Mouse (Mus musculus): ENCODE data around the gene Knop1. TPM values are rescaled to one million over a fixed set of nuclear protein-coding genes. Genes with fewer than 3 reads are reported as not detected.

Knop1 gene
- polyA plus RNA-seq, 1 experiment from 2014 or later: 112 TPM

DNA sequence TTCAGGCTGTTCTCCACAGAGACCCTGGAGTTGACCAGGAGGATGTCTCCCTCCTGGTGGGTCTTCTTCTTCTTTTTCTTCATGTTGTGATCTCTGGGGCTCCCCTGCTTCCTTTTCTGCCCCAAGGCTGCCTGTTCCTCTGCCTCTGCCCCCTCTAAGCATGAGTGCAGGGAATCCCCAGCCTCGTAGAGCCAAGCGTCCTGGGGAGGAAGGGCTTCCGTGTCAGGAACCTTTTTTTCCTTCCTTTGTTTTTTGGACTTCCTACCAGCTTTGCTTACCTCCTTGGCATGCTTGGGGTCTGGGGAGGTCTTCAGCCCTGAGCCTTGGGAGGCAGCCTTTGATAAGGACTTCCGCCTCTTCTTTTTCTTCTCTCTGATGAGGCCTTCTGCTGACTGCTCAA is 3.4 kb downstream of the Knop1 start:
- Histone ChIP-seq H3K4me3 (ENCODE audit: low read depth, low read length) (no peak overlapping the region), H3K27ac (ENCODE audit: low read depth, low read length) (no peak overlapping the region), H3K9ac (ENCODE audit: low read depth, low read length) (no peak overlapping the region), H3K4me1 (replicated peaks; ENCODE audit: control insufficient read depth, insufficient read depth, low read length) (peaks cover 12% of the 10 kb centered on the region), H3K9me3 (ENCODE audit: control insufficient read depth, low read length) (no peaks in the 10 kb centered on the region), H3K36me3 (ENCODE audit: control insufficient read depth, insufficient read depth, low read length) (peaks cover 33% of the 10 kb centered on the region), H3K4me2 (no peak overlapping the region), H3K27me3 (replicated peaks; ENCODE audit: control insufficient read depth, insufficient read depth, low read length) (no peaks in the 10 kb centered on the region)
- no peak for DNase-seq (ENCODE audit: low spot score)
- 91% methylated on average over 4 of the region's 4 CpGs for WGBS
- no peak for ATAC-seq (replicated peaks; ENCODE audit: low FRiP score)

GRCm38 (mm10) chr7:118851571-118851970 is 4.5 kb downstream of the Knop1 start:
- DNase-seq (ENCODE audit: low spot score) (no peak), ATAC-seq (replicated peaks; ENCODE audit: low FRiP score) (no peak)
- Histone ChIP-seq H3K4me1 (replicated peaks; ENCODE audit: control insufficient read depth, insufficient read depth, low read length) (peaks cover 12% of the 10 kb centered on the region), H3K9ac (ENCODE audit: low read depth, low read length) (no peak overlapping the region), H3K36me3 (ENCODE audit: control insufficient read depth, insufficient read depth, low read length) (peaks cover 42% of the 10 kb centered on the region), H3K9me3 (ENCODE audit: control insufficient read depth, low read length) (no peaks in the 10 kb centered on the region), H3K27ac (ENCODE audit: low read depth, low read length) (no peak overlapping the region), H3K27me3 (replicated peaks; ENCODE audit: control insufficient read depth, insufficient read depth, low read length) (no peaks in the 10 kb centered on the region), H3K4me2 (no peak overlapping the region), H3K4me3 (ENCODE audit: low read depth, low read length) (no peak overlapping the region)
- 90% methylated on average over 7 of the region's 7 CpGs for WGBS

GRCm38 (mm10) chr7:118850676-118851290 is 5.3 kb downstream of the Knop1 start:
- Histone ChIP-seq H3K4me3 (ENCODE audit: low read depth, low read length) (no peak overlapping the region), H3K9me3 (ENCODE audit: control insufficient read depth, low read length) (no peaks in the 10 kb centered on the region), H3K27ac (ENCODE audit: low read depth, low read length) (no peak overlapping the region), H3K36me3 (ENCODE audit: control insufficient read depth, insufficient read depth, low read length) (peaks cover 48% of the 10 kb centered on the region), H3K27me3 (replicated peaks; ENCODE audit: control insufficient read depth, insufficient read depth, low read length) (no peaks in the 10 kb centered on the region), H3K4me2 (no peak overlapping the region), H3K9ac (ENCODE audit: low read depth, low read length) (no peak overlapping the region), H3K4me1 (replicated peaks; ENCODE audit: control insufficient read depth, insufficient read depth, low read length) (peaks cover 12% of the 10 kb centered on the region)
- ATAC-seq (replicated peaks; ENCODE audit: low FRiP score) (no peak), DNase-seq (ENCODE audit: low spot score) (no peak)
- 84% methylated on average over 9 of the region's 9 CpGs for WGBS

DNA sequence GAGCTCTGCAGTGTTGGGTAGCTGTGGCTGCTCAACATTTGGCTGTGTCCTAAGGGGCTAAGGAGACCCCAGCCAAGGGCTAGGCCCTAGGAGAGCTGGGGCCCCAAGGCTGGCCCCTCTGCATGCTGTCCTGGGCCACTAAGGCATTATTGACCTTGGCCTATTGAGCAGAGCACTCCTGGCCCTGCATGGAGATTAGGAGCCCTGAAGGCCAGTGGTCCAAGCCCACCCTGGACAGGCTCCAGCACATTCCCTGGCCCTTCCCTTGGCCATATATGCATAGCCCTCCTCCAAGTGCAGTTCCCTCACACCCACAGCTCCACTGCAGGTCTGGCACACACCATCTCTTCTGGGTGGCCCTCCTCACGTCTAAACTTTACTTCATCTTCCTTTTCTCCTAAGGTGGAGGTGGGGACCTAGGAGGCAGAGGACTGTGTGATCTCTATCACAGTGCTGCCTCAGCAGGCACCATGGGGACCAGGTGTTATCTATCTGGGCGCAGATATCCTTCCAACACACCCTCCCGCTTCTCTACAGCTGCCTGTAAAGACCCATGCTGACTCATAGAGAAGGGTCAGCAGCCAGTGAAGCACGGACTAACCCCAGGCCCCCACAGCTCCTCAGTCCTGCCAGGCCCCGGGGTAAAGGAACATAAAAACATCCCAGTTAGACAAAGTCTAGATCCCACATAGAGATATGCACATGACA is 6.4 kb downstream of the Knop1 start:
- DNase-seq (ENCODE audit: low spot score) (no peak), ATAC-seq (replicated peaks; ENCODE audit: low FRiP score) (no peak)
- no peak overlapping the region for H3K9ac ChIP-seq (ENCODE audit: low read depth, low read length)
- no peak overlapping the region for H3K4me2 ChIP-seq
- H3K36me3 ChIP-seq (ENCODE audit: control insufficient read depth, insufficient read depth, low read length): peaks cover 50% of the 10 kb centered on the region
- H3K9me3 ChIP-seq (ENCODE audit: control insufficient read depth, low read length): no peaks in the 10 kb centered on the region
- H3K27me3 ChIP-seq (replicated peaks; ENCODE audit: control insufficient read depth, insufficient read depth, low read length): no peaks in the 10 kb centered on the region
- H3K4me1 ChIP-seq (replicated peaks; ENCODE audit: control insufficient read depth, insufficient read depth, low read length): peaks cover 12% of the 10 kb centered on the region
- no peak overlapping the region for H3K4me3 ChIP-seq (ENCODE audit: low read depth, low read length)
- 76% methylated on average over 5 of the region's 5 CpGs for WGBS
- no peak overlapping the region for H3K27ac ChIP-seq (ENCODE audit: low read depth, low read length)

GRCm38 (mm10) chr7:118848796-118849195 is 7.3 kb downstream of the Knop1 start:
- Histone ChIP-seq H3K9ac (ENCODE audit: low read depth, low read length) (no peak overlapping the region), H3K27ac (ENCODE audit: low read depth, low read length) (no peak overlapping the region), H3K27me3 (replicated peaks; ENCODE audit: control insufficient read depth, insufficient read depth, low read length) (no peaks in the 10 kb centered on the region), H3K36me3 (ENCODE audit: control insufficient read depth, insufficient read depth, low read length) (peaks cover 56% of the 10 kb centered on the region), H3K4me1 (replicated peaks; ENCODE audit: control insufficient read depth, insufficient read depth, low read length) (peaks cover 4% of the 10 kb centered on the region), H3K4me2 (no peak overlapping the region), H3K9me3 (ENCODE audit: control insufficient read depth, low read length) (no peaks in the 10 kb centered on the region), H3K4me3 (ENCODE audit: low read depth, low read length) (no peak overlapping the region)
- no peak for DNase-seq (ENCODE audit: low spot score)
- ATAC-seq (replicated peaks; ENCODE audit: low FRiP score): no peak
- 78% methylated on average over 10 of the region's 10 CpGs for WGBS

- Histone ChIP-seq H3K9me3 (ENCODE audit: control insufficient read depth, low read length) (no peaks in the 10 kb centered on the region), H3K36me3 (ENCODE audit: control insufficient read depth, insufficient read depth, low read length) (peaks cover 50% of the 10 kb centered on the region)
- no peak for ATAC-seq (replicated peaks; ENCODE audit: low FRiP score)
Measured at GRCm38 (mm10) chr7:118846329-118846728, 9.7 kb downstream of the Knop1 start.

DNA sequence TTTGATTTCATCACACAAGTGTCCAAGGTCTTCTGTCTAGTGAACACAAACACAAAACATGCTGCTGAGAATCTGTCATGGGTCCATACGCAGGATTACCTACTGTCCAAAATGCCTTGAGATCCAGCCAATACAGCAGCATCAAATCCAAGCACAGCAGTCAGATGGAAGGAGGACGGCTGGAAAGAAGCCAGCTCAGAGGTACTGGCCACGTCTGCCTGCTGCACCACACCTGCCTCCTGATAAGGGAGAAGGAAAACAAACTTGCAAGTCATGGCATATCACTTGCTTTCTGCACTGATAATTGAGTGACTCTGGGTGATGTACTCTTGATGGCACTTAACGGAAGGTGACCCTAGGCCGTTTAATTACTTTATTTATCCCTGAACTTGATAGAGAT is 10.9 kb downstream of the Knop1 start:
- no peak for DNase-seq (ENCODE audit: low spot score)
- Histone ChIP-seq H3K9ac (ENCODE audit: low read depth, low read length) (no peak overlapping the region), H3K27me3 (replicated peaks; ENCODE audit: control insufficient read depth, insufficient read depth, low read length) (no peaks in the 10 kb centered on the region), H3K4me2 (no peak overlapping the region), H3K4me1 (replicated peaks; ENCODE audit: control insufficient read depth, insufficient read depth, low read length) (peaks cover 4% of the 10 kb centered on the region), H3K36me3 (ENCODE audit: control insufficient read depth, insufficient read depth, low read length) (peaks cover 45% of the 10 kb centered on the region), H3K9me3 (ENCODE audit: control insufficient read depth, low read length) (no peaks in the 10 kb centered on the region), H3K27ac (ENCODE audit: low read depth, low read length) (no peak overlapping the region), H3K4me3 (ENCODE audit: low read depth, low read length) (no peak overlapping the region)
- WGBS: 68% methylated on average over 5 of the region's 5 CpGs
- ATAC-seq (replicated peaks; ENCODE audit: low FRiP score): no peak

More at GRCm38 (mm10) chr7:118846329-118846728, 9.7 kb downstream of the Knop1 start:
- H3K27ac ChIP-seq (ENCODE audit: low read depth, low read length): no peak overlapping the region
- H3K9ac ChIP-seq (ENCODE audit: low read depth, low read length): no peak overlapping the region
- no peak overlapping the region for H3K4me3 ChIP-seq (ENCODE audit: low read depth, low read length)
- H3K4me1 ChIP-seq (replicated peaks; ENCODE audit: control insufficient read depth, insufficient read depth, low read length): peaks cover 4% of the 10 kb centered on the region
- DNase-seq (ENCODE audit: low spot score): no peak
- H3K27me3 ChIP-seq (replicated peaks; ENCODE audit: control insufficient read depth, insufficient read depth, low read length): no peaks in the 10 kb centered on the region
- WGBS: 91% methylated on average over 4 of the region's 4 CpGs
- H3K4me2 ChIP-seq: no peak overlapping the region

DNA sequence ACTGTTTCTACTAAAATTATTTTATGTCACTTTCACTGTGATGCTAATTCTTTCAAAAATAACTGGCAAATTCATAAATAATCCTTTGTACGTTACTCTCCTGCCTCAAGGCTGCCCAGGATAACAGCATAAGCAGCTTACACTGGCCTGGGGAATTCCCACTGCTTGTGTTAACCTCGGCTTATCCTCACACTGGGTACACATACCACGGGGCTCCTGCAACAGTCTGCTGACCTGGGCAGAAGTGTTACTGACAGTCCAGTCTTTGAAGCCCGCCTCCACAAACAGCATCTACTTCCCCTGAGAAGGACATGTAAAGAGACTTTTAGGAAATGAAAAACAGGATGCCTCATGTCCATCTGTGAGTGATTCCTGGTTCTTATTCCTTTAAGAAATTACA is 13.1 kb downstream of the Knop1 start:
- no peaks in the 10 kb centered on the region for H3K27me3 ChIP-seq (replicated peaks; ENCODE audit: control insufficient read depth, insufficient read depth, low read length)
- no peak overlapping the region for H3K27ac ChIP-seq (ENCODE audit: low read depth, low read length)
- no peak overlapping the region for H3K9ac ChIP-seq (ENCODE audit: low read depth, low read length)
- no peak overlapping the region for H3K4me3 ChIP-seq (ENCODE audit: low read depth, low read length)
- H3K4me1 ChIP-seq (replicated peaks; ENCODE audit: control insufficient read depth, insufficient read depth, low read length): no peaks in the 10 kb centered on the region
- 79% methylated on average over 4 of the region's 4 CpGs for WGBS
- peaks cover 39% of the 10 kb centered on the region for H3K36me3 ChIP-seq (ENCODE audit: control insufficient read depth, insufficient read depth, low read length)
- no peak overlapping the region for H3K4me2 ChIP-seq
- DNase-seq (ENCODE audit: low spot score) (no peak), ATAC-seq (replicated peaks; ENCODE audit: low FRiP score) (no peak)
- H3K9me3 ChIP-seq (ENCODE audit: control insufficient read depth, low read length): no peaks in the 10 kb centered on the region

DNA sequence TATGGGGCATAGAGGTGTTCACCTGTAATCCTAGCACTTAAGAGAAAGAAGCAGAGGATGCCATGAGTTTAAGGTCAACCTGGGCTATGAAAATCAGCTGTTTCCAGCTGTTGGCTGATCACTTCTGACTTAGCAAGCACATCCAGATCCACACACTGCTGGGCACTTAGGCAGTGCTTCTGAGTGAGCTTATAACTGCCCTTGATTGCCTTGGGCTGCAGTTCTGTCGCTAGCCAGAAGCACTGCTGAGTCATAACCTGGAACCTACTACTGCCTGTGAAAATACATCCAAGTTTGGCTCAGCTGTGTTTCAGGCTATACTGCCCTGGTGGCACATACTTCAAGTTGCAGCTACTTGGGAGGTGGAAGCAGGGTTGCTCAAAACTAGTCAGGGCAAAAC is 14.3 kb downstream of the Knop1 start:
- Histone ChIP-seq H3K27me3 (replicated peaks; ENCODE audit: control insufficient read depth, insufficient read depth, low read length) (no peaks in the 10 kb centered on the region), H3K9me3 (ENCODE audit: control insufficient read depth, low read length) (no peaks in the 10 kb centered on the region), H3K4me2 (no peak overlapping the region), H3K27ac (ENCODE audit: low read depth, low read length) (no peak overlapping the region), H3K4me1 (replicated peaks; ENCODE audit: control insufficient read depth, insufficient read depth, low read length) (no peaks in the 10 kb centered on the region), H3K9ac (ENCODE audit: low read depth, low read length) (no peak overlapping the region), H3K36me3 (ENCODE audit: control insufficient read depth, insufficient read depth, low read length) (peaks cover 29% of the 10 kb centered on the region), H3K4me3 (ENCODE audit: low read depth, low read length) (no peak overlapping the region)
- no peak for ATAC-seq (replicated peaks; ENCODE audit: low FRiP score)
- no peak for DNase-seq (ENCODE audit: low spot score)
- 53% methylated on average over 1 of the region's 1 CpGs for WGBS
